Mouse (Mus musculus): ENCODE results near the gene Fcnb. TPM values are rescaled to one million over a fixed set of nuclear protein-coding genes. Genes with fewer than 3 reads are reported as not detected.

The Fcnb gene
- total RNA-seq, 2 experiments from 2014 or later, result not detected

DNA sequence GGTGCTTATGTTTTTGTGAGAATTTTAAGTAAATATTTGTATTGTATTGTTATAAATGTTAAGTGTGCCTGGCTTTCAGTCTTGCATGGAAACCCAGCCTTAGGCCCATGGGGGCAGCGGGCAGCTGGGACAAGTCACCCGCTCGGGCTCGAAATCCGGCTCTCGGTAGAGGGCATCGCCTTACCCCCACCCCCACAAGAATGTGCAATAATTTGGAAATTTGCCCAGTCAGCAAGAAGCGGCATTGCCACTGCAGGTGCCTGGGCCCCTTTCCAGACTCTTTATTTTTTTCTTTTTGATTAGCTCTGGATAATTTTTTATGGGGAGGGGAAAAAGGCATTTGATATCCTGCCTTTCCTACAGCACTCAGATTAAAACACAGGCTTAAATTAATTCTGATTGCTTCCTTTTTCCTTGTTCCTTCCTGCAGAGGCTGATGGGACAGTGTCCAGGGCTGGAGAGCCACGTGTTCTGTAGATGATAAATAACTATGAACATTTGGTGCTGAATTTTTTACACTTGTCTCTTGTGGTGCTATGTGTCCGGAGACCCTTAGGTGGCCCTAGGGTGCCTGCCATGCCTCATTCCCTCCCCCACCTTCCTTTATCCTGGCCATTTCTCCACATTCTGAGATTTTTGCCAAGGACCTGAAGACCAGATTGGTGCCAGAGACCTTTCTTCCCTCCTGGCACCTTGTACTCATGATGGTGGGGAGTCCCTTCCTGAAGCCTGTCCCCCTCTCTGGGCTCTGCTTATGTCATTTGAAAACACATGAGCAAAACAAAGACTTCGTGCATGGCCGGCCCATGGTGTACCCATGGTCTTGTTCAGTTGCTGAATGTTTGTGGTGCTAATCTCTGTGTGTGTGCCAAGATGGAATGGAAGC, 46.9 kb downstream of the Fcnb start:
- no peak for DNase-seq
- intact Hi-C loops (cut with DNase I; ENCODE audit: low total_unique reads), result no loop called here

DNA sequence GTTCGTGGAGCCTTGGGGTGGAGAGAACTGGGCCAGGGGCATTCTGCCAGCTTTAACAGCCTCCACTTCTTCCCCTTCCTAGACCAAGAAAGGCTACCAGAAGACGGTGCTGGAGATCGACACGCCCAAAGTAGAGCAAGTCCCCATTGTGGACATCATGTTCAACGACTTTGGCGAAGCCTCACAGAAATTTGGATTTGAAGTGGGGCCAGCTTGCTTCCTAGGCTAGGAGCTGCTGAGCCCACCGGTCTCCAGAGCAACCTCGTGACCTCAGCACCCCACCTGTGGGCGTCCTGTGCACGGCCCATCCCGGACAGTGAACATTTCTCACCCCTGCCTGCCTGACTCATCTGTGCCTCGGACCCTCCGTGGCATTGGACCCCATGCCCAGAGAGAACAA, 47.9 kb downstream of the Fcnb start:
- intact Hi-C loops (cut with DNase I; ENCODE audit: low total_unique reads), result no loop called here
- DNase-seq, result no peak

DNA sequence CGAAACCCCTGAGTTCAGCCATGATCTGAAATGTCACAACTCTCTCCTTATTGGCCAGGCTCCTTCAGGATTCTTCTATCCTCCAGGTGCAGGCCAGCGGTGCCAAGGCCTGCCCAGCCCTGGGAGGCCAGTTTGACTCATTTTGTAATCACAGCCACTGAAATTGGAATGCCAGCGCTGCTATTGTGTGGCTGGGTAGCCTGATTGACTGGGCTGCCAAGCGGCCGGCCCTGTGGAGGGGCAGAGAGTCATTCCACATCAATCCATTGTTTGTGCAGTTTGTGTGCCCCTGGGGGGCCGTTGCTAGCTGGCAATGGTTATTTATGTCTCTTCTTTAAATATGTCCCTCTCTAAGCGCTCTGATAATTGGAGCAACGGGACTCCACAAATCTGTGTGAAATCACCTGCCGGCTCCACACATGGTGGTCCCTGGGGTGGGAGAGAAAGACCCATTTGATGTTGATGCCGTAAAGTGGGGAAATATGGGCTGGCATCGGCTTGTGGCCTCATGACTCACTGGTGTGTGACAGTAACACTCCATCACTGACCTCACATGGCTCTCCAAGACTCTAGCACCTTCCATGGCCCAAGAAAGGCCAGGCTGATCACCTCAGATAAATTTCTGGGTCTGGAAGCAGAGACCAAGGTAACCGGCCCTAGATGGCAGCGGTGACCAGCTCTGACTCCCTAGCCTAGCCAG, 50.5 kb downstream of the Fcnb start:
- DNase-seq, result no peak
- intact Hi-C loops (cut with DNase I; ENCODE audit: low total_unique reads), result no loop called here

DNA sequence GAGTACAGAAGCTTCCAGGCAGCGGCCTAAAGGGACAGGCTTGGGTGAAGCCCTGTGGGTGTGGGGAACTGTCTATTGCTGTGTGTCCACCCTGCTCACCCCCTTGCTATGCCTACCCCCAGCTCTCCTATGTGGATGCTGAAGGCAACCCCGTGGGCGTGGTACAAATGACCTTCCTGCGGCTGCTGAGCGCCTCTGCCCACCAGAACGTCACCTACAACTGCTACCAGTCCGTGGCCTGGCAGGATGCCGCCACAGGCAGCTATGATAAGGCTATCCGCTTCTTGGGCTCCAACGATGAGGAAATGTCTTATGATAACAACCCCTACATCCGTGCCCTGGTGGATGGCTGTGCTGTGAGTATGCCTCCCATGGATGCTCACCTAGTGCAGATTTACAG, 52.2 kb downstream of the Fcnb start:
- intact Hi-C loops (cut with DNase I; ENCODE audit: low total_unique reads), result no loop called here
- no peak for DNase-seq

DNA sequence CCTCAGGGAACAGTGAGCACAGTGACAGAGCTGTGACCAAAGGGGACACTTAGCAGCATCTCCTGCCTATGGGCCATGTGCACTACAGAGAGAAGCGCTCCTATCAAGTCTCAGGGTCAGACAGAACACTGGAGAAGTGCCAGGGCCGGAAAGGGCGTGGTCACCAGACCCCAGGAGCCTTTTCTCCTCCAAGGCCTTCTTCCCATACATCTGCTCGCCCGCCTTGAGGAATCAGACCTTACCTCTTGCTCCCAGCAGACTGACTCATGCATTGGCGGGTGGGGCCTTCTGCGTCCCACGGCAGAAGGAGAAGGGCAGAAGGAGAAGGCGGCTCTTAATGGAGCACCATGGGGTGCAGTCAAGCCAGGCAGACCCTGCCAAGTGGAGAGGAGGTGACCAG, 52.8 kb downstream of the Fcnb start:
- intact Hi-C loops (cut with DNase I; ENCODE audit: low total_unique reads), result no loop called here
- no peak for DNase-seq

Other genes with a start within 250 kb of the Fcnb start
- gene Col5a1, start 198.5 kb downstream of the Fcnb start, total RNA-seq (2021), result 100 to 1,000 TPM; 124 to 170 TPM
- gene Olfm1, start 108.1 kb upstream of the Fcnb start, total RNA-seq (2021), result 10 to 100 TPM in 1 of 2 experiments, 1 to 10 TPM in 1; 9.5 to 13.9 TPM

Data from gastrocnemius, postnatal 14 days (tissue).